Mouse (Mus musculus) neural tube, embryonic 13.5 days (tissue): ENCODE data around the gene Marveld3. TPM values are rescaled to one million over a fixed set of nuclear protein-coding genes. Genes with fewer than 3 reads are reported as not detected.
A peak's percentile ranks its signal among the peaks of the same experiment; 100 is the strongest.

Experiments used
- ATAC-seq: fragments of 200-750 bp; cut with Nextera tagmentation; 2 replicates; pipeline ENCODE4 v1.8.0; 2017; ENCODE audit warnings: low read depth, mild to moderate bottlenecking, moderate TSS enrichment, moderate library complexity
- H3K27ac ChIP-seq: fragments of 300-500 bp; sonication (generic); replicated peaks from 2 replicates; pipeline ENCODE4 v1.5.1; 2015; ENCODE audit warnings: moderate library complexity, mild to moderate bottlenecking, inconsistent platforms
- H3K27me3 ChIP-seq: fragments of 300-500 bp; sonication (generic); 2 replicates; pipeline ENCODE4 v1.6.1; 2015; ENCODE audit warnings: mild to moderate bottlenecking, inconsistent platforms
- H3K36me3 ChIP-seq: fragments of 300-500 bp; sonication (generic); 2 replicates; pipeline ENCODE4 v1.6.1; 2015; ENCODE audit warnings: mild to moderate bottlenecking, inconsistent platforms
- H3K4me1 ChIP-seq: fragments of 300-500 bp; sonication (generic); replicated peaks from 2 replicates; pipeline ENCODE4 v1.6.1; 2015; ENCODE audit warnings: inconsistent platforms
- H3K4me2 ChIP-seq: fragments of 300-500 bp; sonication (generic); 2 replicates; pipeline ENCODE4 v1.6.1; 2015; ENCODE audit warnings: inconsistent platforms, mild to moderate bottlenecking, moderate library complexity
- H3K4me3 ChIP-seq: fragments of 300-500 bp; sonication (generic); 2 replicates; pipeline ENCODE4 v1.5.1; 2015; ENCODE audit warnings: mild to moderate bottlenecking, inconsistent platforms
- H3K9ac ChIP-seq: fragments of 300-500 bp; sonication (generic); 2 replicates; pipeline ENCODE4 v1.6.1; 2015; ENCODE audit warnings: moderate library complexity, mild to moderate bottlenecking, inconsistent platforms
- H3K9me3 ChIP-seq: fragments of 300-500 bp; sonication (generic); 2 replicates; pipeline ENCODE4 v1.6.1; 2016; ENCODE audit warnings: inconsistent platforms
- WGBS: fragments of 180-500 bp; shearing (Covaris S2); methylation state at CpG from one replicate; pipeline ENCODE4 v1.1.7; 2015; 5-methylcytosine and 5-hydroxymethylcytosine counted together
- polyA plus RNA-seq: library from polyadenylated mRNA; unstranded; fragments of >200 nt; fragmentation: Nextera tagmentation; extraction: Ambion mirVana; gene quantifications from 2 replicates; pipeline ENCODE4 v1.2.1, GENCODE M21; 2015

The Marveld3 gene
- polyA plus RNA-seq, 1 experiment from 2014 or later = 0.74 TPM

DNA sequence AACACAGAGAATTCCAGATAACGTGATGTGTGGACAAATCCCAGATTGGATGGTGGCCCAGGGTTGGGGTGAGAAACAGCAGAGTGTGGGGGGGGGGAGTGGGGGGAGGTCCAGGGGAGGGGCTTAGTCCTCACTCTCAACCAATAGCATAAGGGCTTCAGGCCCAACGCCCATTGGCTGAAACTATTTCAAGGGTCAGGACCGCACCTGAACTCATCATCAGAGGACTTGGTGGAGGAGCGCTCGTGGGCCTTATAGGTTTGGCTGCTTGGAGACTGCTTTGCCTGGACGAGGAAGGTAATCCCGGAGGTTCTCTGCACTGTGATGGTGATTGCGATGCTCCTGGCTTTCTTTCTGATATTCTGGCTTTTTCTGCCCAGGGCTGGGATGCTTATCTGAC lies 28.2 kb upstream of the Marveld3 start, which contains the start of gene Tat:
Gene Tat, plus strand, starts transcription at position 214 of the 400 bp plus-strand sequence.
- H3K9ac ChIP-seq = no peak within 1 kb of the TSS
- H3K4me3 ChIP-seq = no peak within 1 kb of the TSS
- H3K27ac ChIP-seq = no peak within 1 kb of the TSS
- no peaks in the 10 kb centered on the region for H3K27me3 ChIP-seq
- H3K36me3 ChIP-seq = no peaks in the 10 kb centered on the region
- 87% methylated on average over 8 of the region's 8 CpGs for WGBS
- no peaks in the 10 kb centered on the region for H3K9me3 ChIP-seq
- no peaks in the 10 kb centered on the region for H3K4me1 ChIP-seq
- ATAC-seq = no peak
- no peak within 1 kb of the TSS for H3K4me2 ChIP-seq

DNA sequence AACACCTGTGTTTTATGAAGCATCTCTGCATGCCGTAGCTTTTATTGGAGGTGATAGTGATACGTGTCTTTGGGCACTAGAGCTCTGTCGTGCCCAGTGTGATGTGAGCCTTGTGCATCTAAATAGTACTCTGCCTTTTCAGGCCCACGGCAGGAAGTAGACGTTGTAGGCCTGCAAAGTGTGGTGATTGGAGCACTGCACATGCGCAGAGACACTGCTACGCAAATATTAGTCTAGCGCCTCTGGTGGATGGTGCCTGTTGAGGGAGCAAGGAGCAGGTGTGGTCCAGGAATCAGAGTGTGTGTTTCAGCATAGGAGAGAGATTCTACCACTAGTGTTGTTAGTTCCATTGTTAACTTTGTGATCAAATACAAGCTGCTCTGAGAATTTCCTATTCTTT lies 27.1 kb upstream of the Marveld3 start:
- ATAC-seq = no peak
- H3K36me3 ChIP-seq = no peaks in the 10 kb centered on the region
- peaks cover 9% of the 10 kb centered on the region; the same call in 1 of the 2 replicates for H3K4me1 ChIP-seq
- no peak overlapping the region for H3K9ac ChIP-seq
- no peak overlapping the region for H3K4me3 ChIP-seq
- 93% methylated on average over 8 of the region's 8 CpGs for WGBS
- no peak overlapping the region for H3K4me2 ChIP-seq
- H3K27ac ChIP-seq = no peak overlapping the region
- no peaks in the 10 kb centered on the region for H3K27me3 ChIP-seq
- no peaks in the 10 kb centered on the region for H3K9me3 ChIP-seq

DNA sequence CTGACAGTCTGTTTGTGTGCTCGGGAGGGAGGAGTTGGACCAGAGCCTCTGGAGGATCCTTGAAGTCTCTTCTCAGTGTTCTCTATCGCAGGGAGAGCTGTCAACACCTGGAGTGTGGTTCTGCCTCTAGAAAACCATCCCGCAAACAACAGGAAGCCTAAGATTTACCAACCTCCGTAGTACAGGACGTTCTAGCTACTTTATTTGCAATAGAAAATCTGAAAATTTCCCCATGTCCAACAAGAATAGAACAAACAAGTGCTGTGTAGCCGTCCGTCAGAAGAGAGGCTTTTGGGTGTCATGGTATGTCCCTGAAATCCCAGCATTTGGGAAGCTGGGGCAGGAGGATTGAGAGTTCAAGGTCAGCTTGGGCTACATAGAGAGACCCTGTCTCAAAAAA lies 25.8 kb upstream of the Marveld3 start:
- ATAC-seq = no peak

DNA sequence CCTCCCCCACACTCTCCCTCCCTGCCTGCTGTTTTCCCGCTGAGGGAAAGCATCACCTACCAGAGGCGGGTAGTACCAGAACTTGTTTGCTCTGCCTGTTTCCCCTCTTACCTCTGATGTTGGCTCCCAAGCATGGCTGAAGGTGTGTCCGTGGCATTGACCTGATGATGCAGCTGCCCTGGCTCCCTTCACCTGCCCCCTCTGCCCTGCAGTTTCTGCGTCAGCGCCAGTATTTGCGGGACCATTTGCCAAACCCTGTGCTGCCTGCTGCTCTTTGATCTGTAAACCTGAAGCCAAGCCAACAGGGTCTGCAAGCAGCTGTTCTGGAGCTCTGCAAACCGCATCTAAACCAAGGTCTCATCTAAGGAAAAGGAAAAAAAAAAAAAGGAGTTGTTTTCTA lies 24.4 kb upstream of the Marveld3 start:
- Histone ChIP-seq H3K4me2 (no peak overlapping the region), H3K9me3 (no peaks in the 10 kb centered on the region), H3K36me3 (no peaks in the 10 kb centered on the region), H3K9ac (no peak overlapping the region), H3K27me3 (no peaks in the 10 kb centered on the region), H3K4me1 (peaks cover 23% of the 10 kb centered on the region; the same call in 1 of the 2 replicates), H3K4me3 (no peak overlapping the region), H3K27ac (no peak overlapping the region)
- ATAC-seq = no peak
- WGBS = 70% methylated on average over 7 of the region's 7 CpGs

More for the DNA sequence above, 25.8 kb upstream of the Marveld3 start:
- Histone ChIP-seq H3K4me2 (no peak overlapping the region), H3K27me3 (no peaks in the 10 kb centered on the region), H3K9ac (no peak overlapping the region), H3K27ac (no peak overlapping the region), H3K9me3 (no peaks in the 10 kb centered on the region), H3K4me1 (peaks cover 20% of the 10 kb centered on the region; the same call in 1 of the 2 replicates), H3K36me3 (no peaks in the 10 kb centered on the region), H3K4me3 (no peak overlapping the region)
- 86% methylated on average over 7 of the region's 7 CpGs for WGBS

DNA sequence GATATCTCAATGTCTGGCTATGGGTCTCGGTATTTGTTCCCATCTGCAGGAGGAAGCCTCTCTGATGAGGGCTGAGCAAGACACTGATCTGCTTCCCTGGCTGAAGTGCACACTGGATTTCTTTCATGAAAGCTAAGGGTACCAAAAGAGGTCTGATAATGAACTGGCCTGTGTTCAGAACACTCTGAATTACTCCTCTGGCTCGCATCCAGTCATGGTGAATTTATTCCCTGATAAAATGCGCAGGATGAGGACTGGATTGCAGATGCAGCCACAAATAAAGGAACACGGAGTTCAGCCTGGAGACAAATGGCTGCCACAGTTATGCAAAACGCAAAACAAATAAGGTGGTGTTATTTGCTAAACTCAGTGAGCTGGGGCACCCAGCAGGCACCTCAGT lies 21.9 kb upstream of the Marveld3 start:
- peak; percentile 65; the same call in 1 of the 2 replicates for ATAC-seq
- Histone ChIP-seq H3K36me3 (no peaks in the 10 kb centered on the region), H3K9ac (no peak overlapping the region), H3K4me2 (peak overlapping the region; percentile 2; the same call in 1 of the 2 replicates), H3K4me1 (peaks cover 23% of the 10 kb centered on the region; the same call in 1 of the 2 replicates), H3K27ac (peak overlapping the region; percentile 67), H3K27me3 (no peaks in the 10 kb centered on the region), H3K4me3 (no peak overlapping the region), H3K9me3 (no peaks in the 10 kb centered on the region)
- WGBS = 24% methylated on average over 5 of the region's 5 CpGs

DNA sequence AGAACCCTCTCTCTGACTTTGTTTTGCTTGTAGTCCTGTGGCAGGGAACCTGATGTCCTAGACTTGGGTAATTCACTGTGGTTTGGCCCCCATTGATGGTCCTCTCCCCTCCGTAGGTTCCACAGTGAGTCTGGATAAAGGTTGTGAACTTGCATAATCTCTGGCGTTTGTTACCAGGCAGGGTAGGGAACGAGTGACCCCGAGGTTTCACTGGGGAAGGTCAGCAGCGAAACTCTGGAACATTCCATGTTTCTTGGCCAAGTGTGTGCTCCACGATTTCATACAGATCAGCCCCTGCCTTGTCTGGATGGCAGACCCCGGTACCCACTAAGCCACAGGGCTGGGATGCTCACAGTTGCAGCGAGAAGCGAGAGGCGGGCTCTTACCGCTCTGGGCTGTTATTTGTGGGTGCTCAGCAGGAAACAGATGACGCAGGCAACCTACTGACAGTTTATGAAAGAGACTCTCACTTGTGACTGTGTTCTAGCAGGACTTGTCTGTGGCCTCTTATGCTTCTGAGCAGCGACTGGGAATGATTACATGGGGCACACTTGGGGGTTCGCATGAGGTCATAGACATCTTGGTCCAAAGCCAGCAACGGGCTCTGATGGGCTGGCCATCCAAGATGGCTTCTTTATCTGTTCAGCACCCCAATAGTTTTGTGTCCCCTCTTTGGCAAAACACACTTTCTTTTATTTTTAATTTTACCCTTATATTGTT lies 20.5 kb upstream of the Marveld3 start:
- H3K27ac ChIP-seq = no peak overlapping the region
- no peaks in the 10 kb centered on the region for H3K27me3 ChIP-seq
- no peak overlapping the region for H3K4me2 ChIP-seq
- H3K4me3 ChIP-seq = no peak overlapping the region
- no peak for ATAC-seq
- no peaks in the 10 kb centered on the region for H3K36me3 ChIP-seq
- 79% methylated on average over 15 of the region's 15 CpGs for WGBS
- H3K9me3 ChIP-seq = no peaks in the 10 kb centered on the region
- peaks cover 23% of the 10 kb centered on the region; the same call in 1 of the 2 replicates for H3K4me1 ChIP-seq
- no peak overlapping the region for H3K9ac ChIP-seq

DNA sequence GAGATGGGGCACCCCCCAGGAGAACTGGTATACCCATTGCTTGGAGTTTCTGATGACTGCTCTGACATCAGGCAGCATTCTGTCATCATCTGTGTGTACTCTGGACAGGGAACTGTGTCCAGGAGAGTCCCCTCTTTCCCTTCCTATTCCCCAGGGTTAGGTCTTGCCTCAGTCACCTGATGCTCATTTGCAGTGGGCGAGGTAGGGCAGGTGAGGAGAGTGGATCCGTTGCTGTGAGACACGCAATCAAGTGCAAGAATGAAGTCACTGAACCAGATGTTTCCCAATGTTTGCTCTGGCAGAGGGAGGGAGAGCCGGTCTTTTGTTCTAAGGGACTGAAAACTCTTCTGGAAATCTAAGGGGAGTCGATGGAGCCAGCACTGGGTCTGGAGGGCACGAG lies 17.3 kb upstream of the Marveld3 start:
- no peak overlapping the region for H3K4me3 ChIP-seq
- no peaks in the 10 kb centered on the region for H3K27me3 ChIP-seq
- no peak overlapping the region for H3K27ac ChIP-seq
- no peak for ATAC-seq
- H3K9me3 ChIP-seq = peaks cover 12% of the 10 kb centered on the region; the same call in 1 of the 2 replicates
- H3K4me2 ChIP-seq = no peak overlapping the region
- no peaks in the 10 kb centered on the region for H3K36me3 ChIP-seq
- WGBS = 83% methylated on average over 6 of the region's 6 CpGs
- peaks cover 15% of the 10 kb centered on the region; the same call in 1 of the 2 replicates for H3K4me1 ChIP-seq
- no peak overlapping the region for H3K9ac ChIP-seq

DNA sequence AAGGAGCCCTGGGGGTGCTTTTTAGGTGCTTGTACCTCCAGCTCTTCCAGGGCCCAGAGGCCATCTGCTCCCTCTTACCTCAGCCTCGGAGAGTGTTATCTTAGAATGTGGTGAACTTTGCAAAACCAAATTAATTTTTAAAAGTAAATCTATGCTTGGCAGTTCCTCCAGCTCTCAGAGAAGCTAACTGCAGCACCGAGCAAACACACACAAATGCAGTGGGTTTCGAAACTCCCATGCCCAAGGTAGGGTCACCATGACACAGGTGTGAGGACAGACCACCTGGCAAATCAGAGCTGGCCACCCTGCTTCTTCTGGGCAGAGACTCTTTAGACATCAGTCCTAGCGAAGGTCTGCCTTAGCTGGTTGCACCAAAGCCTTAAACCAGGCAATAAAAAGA lies 10.9 kb upstream of the Marveld3 start:
- H3K4me3 ChIP-seq = no peak overlapping the region
- no peak overlapping the region for H3K4me2 ChIP-seq
- no peaks in the 10 kb centered on the region for H3K36me3 ChIP-seq
- WGBS = 86% methylated on average over 4 of the region's 4 CpGs
- H3K27me3 ChIP-seq = peaks cover 17% of the 10 kb centered on the region
- no peak overlapping the region for H3K27ac ChIP-seq
- ATAC-seq = no peak
- H3K9me3 ChIP-seq = peaks cover 12% of the 10 kb centered on the region; the same call in 1 of the 2 replicates
- H3K4me1 ChIP-seq = no peaks in the 10 kb centered on the region
- H3K9ac ChIP-seq = no peak overlapping the region

DNA sequence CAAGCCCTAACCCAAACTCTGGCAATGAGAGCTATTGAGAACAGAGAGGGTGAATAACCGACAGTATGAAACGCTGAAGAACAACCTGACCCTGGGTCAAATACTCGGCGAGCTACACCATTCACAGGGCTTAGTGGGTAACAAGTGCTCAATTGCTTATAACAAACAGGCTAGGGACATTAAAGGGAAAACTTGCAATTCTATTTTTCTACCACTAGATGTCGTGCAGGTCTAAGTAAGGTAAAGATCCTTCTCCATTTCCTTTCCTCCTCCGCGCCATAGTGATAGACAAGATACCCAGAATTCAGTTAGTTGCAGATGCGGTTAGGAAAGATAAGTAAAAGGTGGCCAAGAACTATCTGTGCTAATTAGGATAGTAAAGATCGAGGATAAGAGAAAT lies 8.3 kb upstream of the Marveld3 start:
- Histone ChIP-seq H3K4me2 (no peak overlapping the region), H3K36me3 (no peaks in the 10 kb centered on the region), H3K27me3 (peaks cover 17% of the 10 kb centered on the region), H3K4me3 (no peak overlapping the region), H3K4me1 (no peaks in the 10 kb centered on the region), H3K27ac (no peak overlapping the region), H3K9me3 (no peaks in the 10 kb centered on the region), H3K9ac (no peak overlapping the region)
- WGBS = 8% methylated on average over 9 of the region's 9 CpGs
- peak; percentile 27; the same call in 1 of the 2 replicates for ATAC-seq

DNA sequence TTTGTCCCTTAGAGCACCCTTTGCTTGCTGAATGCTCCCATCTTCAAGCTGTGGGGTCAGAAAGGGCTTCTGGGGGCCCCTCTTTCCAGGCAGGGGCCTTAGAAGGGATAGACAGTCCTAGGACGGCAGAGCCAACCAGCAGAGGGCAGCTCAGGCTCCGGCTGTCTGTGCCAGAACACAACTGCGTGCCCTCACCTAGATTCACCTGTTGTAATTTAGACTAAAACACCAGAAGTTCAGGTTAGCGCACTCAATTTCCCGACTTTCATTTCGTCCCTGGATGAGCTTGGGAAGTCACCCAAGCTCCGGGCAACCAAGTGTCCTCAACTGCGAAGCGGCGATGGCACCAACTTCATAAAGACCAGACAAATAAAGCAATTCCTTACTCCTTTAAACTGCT lies 6.8 kb upstream of the Marveld3 start:
- Histone ChIP-seq H3K27ac (no peak overlapping the region), H3K27me3 (peaks cover 20% of the 10 kb centered on the region), H3K9ac (no peak overlapping the region), H3K9me3 (no peaks in the 10 kb centered on the region), H3K4me1 (no peaks in the 10 kb centered on the region), H3K4me3 (no peak overlapping the region), H3K4me2 (no peak overlapping the region), H3K36me3 (no peaks in the 10 kb centered on the region)
- no peak for ATAC-seq
- WGBS = 54% methylated on average over 10 of the region's 10 CpGs

DNA sequence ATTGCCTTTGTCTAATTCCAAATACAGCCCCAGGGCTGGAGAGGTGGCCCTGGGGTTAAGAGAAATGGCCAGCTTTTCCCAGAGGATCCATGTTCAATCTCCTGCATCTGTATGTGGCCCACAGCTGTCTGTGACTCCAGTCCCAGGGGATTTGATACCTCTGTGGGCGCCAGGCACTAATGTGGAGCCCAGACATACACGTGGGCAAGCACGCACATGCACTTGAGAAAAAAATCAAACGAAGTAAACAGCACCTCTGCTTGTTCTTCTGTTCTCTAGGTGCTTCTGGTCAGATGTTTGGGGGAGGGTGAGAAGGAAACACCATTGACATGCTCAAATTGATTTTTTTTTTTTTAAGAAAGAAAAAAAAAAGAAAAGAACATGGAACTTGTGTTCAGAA lies 2.1 kb upstream of the Marveld3 start:
- 70% methylated on average over 4 of the region's 4 CpGs for WGBS
- H3K27me3 ChIP-seq = peaks cover 52% of the 10 kb centered on the region
- no peaks in the 10 kb centered on the region for H3K9me3 ChIP-seq
- H3K36me3 ChIP-seq = no peaks in the 10 kb centered on the region
- no peak overlapping the region for H3K27ac ChIP-seq
- ATAC-seq = no peak
- no peak overlapping the region for H3K4me2 ChIP-seq
- peaks cover 14% of the 10 kb centered on the region for H3K4me1 ChIP-seq
- no peak overlapping the region for H3K4me3 ChIP-seq
- no peak overlapping the region for H3K9ac ChIP-seq

DNA sequence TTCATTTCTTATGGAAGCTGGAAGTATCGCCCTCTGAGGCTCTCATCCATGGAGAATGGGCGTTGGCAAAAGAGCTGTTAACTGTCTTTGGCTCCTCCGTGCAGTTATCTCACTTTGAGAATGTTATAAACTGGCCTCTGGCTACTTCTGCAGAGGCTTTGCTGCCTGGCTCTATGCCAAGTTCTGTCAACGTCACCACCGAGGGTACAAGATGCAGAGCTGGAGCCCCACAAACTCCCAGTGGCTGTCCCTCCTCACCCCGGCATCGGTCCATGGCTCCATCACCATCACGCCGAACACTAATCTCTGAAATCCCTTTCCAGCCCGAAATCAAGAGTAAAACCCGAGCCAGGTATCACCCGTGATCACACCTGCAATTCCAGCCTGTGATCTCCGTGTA lies 1.4 kb upstream of the Marveld3 start:
- no peak overlapping the region for H3K9ac ChIP-seq
- ATAC-seq = no peak
- WGBS = 70% methylated on average over 13 of the region's 13 CpGs
- no peak overlapping the region for H3K4me3 ChIP-seq
- H3K36me3 ChIP-seq = no peaks in the 10 kb centered on the region
- no peak overlapping the region for H3K27ac ChIP-seq
- no peak overlapping the region for H3K4me2 ChIP-seq
- H3K27me3 ChIP-seq = peaks cover 46% of the 10 kb centered on the region
- H3K4me1 ChIP-seq = peaks cover 14% of the 10 kb centered on the region
- no peaks in the 10 kb centered on the region for H3K9me3 ChIP-seq

DNA sequence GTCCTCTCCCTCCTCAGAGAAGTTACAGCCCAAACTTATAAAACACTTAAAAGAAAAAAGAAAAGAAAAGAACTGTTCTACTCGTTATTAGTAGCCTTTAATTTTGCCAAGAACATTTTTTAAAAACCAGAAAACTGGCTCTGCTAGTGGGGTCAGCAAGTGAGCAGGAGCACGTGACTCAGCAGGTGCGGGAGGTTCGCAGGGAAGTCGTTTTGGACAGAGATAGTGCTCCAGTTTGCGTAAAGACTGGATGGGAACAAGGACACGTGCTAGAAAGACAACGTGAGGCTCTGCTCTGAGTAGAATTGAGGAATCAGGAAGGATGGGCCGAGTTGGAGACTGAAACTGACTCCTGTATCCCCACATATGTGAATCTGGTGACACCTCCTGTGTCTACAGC lies 893 bp upstream of the Marveld3 start:
- Histone ChIP-seq H3K9me3 (no peaks in the 10 kb centered on the region), H3K27ac (no peak overlapping the region), H3K4me3 (no peak overlapping the region), H3K4me1 (peaks cover 17% of the 10 kb centered on the region), H3K27me3 (peaks cover 46% of the 10 kb centered on the region), H3K36me3 (no peaks in the 10 kb centered on the region), H3K4me2 (no peak overlapping the region), H3K9ac (no peak overlapping the region)
- no peak for ATAC-seq
- WGBS = 80% methylated on average over 9 of the region's 9 CpGs
